ENCODE assay signal across 26 mouse cellular contexts in the genomic region with DNA sequence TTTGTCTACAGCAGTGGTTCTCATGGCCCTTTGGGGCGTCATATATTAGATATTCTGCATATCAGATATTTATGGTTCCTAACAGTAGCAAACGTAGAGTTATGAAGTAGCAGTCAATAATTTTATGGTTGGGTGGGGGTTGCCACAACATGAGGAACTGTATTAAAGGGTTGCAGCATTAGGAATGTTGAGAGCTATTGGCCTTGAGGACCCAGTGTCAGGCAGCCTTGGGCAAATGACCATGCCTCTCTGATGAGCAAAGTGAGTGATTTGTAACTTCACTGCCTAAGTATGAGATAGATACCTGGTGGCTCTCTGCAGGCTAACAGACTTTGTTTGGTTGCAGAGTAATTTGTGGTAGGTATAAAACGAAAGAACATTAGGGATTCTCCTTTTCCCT. TPM values are rescaled to one million over a fixed set of nuclear protein-coding genes. Genes with fewer than 3 reads are reported as not detected.
"Had no signal": no experiment of that assay in that cellular context is flagged by ENCODE, and none has a peak within 500 bp of the region (broad histone marks: within the 10 kb centered on the region; RNA-seq: fewer than 3 reads in every experiment).

No protein-coding gene starts in this region.

- DNase-seq: liver, postnatal 0 days; lung, adult 2 months; lung, postnatal 14 days; lung, postnatal 36 days; right cerebral cortex, postnatal 25 days; right cerebral cortex, postnatal 4 days; spleen, adult 18-20 months; thymus, adult 2 months; thymus, postnatal 25 days; thymus, postnatal 4 days had no signal

RNA-seq across cellular contexts. Expression of a gene that starts 54.2 kb away (rescaled TPM):
- total RNA-seq: megakaryocyte progenitor cell, adult 5-6 weeks; midbrain, postnatal 0 days; monocyte, adult 5-6 weeks; neutrophil, adult 5-6 weeks had no signal
- polyA plus RNA-seq: liver, postnatal 0 days; lung, adult 2 months; lung, embryonic 15.5 days; lung, postnatal 0 days; macrophage; midbrain, embryonic 11.5 days; midbrain, embryonic 13.5 days; midbrain, embryonic 15.5 days; midbrain, postnatal 0 days; neural tube, embryonic 12.5 days; neural tube, embryonic 14.5 days; small intestine, adult 2 months; stomach, embryonic 15.5 days; stomach, postnatal 0 days; thymus, adult 2 months; urinary bladder, adult 2 months had no signal
